Mouse (Mus musculus): ENCODE results near the gene Mfsd12.

The Mfsd12 gene

DNA sequence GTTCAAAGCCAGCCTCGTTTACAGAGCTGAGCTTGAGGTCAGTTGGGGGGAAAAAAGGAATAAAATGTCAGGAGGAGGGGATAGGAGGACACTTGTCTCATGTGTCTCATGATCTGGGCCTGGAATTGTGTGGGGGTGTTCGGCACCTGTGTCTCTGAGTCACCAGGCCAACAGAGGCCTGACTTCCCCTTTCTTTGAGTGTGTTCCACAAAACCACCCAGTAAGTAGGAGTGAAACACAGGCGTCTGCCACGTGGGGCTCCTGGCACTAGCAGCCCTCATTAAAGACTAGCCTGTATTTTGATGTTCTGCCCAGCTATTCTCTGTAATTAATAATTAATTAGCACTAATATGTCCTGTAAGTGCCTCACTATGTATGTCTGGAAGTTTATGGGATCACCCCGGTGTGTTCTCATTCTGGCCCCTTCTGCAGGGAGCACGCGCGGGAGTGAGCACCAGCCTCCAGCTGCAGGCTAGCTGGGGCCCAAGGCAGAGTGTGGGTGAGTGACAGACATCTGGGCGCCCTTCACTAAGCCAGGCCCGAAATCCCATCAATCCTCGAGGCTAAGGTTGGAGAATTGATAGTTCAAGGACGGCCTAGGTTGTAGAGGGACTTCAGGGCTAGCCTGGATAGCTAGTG is 820 bp upstream of the Mfsd12 start:
- no peak for DNase-seq (ENCODE audit: low spot score)

DNA sequence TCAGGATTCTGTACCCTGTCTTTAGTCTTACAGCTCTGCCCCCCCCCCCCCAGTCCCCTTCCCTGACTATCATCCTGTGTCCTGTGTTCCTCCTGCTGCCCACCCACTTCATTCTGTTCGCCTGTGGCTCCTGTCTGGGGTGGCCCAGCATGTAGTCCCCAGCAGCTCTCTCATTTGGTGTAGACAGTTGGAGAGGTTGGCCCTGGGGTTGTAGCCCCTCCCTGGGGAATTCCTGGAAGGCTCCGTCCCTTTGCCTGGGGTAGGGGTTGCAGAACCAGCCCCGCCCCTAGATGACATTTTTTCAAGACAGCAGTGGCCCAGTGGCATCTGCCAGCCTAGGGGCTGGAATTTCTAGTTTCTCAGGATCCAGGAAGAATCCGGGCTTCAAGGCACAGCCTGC is 918 bp downstream of the Mfsd12 start:
- no peak for DNase-seq (ENCODE audit: low spot score)

DNA sequence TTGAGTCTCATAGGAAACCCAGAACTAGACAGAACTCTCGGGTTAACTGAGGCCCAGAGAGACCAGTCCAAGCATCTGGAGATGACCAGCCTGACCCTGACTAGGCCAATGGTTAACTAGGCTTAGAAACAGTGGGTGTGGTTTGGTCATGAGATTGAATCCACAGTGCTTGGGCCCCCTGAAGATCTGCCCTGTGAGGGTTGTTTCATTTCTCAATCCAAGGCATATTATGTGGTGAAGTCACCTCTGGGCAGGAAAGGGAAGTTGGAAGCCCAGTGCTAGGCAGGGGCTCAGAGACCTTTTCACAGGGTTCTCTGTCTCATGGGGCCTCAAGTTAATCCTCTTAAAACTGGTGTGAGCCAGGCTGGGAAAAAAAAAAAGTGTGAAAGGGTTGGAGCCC is 1.6 kb downstream of the Mfsd12 start:
- DNase-seq (ENCODE audit: low spot score), result no peak

DNA sequence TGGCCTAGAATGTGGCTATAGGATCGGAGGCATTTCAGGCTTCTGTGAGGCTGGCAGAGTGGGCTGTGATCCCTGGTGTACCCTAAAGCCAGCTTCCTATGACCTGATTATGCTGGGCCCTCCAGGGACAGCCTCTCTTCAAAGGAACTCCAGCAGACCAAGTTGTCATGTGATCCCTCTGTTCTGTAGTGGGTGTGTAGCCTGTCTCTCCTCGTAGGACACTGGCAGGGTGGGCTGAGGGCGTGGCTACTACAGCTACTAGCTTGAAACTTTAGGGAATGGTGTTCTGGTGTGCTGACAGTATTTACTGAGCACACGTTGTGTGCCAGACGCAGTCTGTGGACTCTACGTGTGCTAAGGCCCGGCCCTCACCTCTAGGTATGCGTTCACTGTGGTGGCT is 3.4 kb downstream of the Mfsd12 start:
- no peak for DNase-seq (ENCODE audit: low spot score)

DNA sequence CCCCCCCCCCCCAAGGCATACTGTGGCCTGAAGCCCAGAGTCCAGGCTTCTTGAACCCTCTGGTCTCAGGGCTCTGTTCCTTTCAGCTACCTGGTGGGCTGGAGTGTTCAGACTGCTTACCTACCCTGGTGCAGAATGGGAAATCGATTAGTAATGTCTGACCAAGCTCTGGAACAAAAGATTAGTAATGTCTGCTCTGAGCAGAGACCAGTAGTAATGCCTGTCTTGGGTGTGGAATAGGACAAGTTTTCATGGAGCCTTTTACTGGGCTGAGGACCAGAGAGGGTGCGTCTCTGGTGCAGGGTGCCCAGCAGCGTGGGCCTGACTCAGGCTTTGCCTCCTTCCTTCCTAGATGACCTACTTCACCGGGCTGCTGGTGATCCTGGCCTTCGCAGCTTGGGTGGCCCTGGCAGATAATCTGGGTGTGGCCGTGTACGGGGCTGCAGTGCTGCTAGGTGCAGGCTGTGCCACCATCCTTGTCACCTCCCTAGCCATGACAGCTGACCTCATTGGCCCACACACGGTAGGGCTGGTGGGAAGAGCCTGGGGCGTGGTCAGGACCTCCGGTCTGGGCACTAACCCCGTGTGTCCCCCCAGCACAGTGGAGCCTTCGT is 5.2 kb downstream of the Mfsd12 start:
- DNase-seq (ENCODE audit: low spot score), result no peak

DNA sequence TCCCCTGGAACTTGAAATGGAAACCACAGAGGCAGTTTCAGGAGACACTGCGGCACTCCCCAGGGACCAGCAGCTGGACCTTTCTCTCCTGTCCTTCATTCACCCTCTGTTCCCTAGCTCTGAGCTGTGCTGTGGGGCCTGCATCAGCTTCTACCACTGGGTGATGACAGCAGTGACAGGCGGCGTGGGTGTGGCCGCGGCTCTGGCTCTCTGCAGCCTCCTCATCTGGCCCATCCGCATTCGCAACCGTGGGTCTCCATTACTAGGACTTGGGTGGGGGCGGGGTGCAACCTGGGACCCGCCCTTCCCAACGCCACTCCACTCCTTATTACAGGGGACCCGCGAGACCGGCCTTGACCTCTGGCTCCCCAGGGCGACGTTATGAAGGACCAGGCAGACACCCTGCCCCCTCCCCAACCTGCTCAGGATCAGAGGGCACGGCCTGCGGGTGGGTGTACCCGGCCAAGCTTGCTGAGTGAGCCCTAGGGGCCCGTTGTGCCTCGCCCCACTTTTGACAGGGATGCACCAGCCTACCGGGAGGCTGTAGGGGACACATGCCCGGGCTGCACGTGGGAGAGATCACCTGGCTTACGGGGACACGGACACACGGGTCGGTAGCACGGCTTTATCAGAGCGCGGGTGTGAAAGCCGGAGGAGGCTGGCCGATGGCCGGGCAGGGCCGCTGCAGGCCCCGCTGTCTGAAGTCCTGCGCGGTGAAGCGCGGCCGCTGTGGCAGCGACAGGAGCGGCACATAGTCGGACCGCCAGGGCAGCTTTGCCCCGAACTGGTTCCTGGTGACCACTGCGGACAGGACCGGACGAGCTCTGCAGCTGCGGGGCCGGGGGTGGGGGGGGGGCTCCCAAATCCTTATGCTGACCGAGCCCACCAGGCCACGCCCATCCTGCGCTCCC is 6.4 kb downstream of the Mfsd12 start:
- no peak for DNase-seq (ENCODE audit: low spot score)

DNA sequence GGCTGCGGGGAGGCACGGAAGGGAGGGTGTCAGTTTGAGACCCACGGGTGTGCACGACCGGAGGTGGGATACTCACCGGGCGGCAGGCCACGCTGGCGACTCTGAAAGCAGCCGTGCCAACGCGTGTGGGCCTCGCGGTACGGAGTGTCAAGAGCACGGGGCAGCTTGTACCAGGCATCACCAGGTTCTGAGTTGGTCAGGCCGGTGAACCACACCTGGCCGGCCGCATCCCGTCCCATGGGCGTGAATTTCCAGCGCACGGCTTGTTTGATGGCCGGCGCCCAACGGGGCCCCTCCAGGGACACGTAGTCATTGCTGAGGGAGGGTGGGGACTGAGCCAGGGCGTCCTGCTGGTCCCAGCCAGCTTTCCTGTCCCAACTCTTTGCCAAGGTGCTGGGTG is 7.4 kb downstream of the Mfsd12 start:
- peak; percentile 56 for DNase-seq (ENCODE audit: low spot score)

DNA sequence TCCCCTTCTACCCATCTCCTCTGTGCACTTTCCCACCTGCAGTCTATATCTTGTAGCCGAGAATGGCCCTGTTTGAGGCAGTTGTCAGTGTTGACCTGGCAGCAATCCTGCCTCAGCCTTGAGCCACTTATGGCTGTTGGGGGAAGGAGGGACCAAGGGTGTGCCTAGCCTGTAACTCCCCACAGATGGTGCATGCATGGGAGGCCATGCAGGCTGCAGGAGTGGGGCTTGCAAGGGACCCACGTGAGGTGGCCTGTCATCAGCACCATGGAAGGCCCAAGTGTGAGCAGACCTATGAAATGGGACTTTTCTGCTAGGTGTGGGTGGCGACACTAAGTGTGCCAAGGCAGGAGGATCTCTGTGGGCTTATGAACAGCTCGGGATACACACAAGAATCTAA is 7.8 kb downstream of the Mfsd12 start:
- DNase-seq (ENCODE audit: low spot score), result no peak

DNA sequence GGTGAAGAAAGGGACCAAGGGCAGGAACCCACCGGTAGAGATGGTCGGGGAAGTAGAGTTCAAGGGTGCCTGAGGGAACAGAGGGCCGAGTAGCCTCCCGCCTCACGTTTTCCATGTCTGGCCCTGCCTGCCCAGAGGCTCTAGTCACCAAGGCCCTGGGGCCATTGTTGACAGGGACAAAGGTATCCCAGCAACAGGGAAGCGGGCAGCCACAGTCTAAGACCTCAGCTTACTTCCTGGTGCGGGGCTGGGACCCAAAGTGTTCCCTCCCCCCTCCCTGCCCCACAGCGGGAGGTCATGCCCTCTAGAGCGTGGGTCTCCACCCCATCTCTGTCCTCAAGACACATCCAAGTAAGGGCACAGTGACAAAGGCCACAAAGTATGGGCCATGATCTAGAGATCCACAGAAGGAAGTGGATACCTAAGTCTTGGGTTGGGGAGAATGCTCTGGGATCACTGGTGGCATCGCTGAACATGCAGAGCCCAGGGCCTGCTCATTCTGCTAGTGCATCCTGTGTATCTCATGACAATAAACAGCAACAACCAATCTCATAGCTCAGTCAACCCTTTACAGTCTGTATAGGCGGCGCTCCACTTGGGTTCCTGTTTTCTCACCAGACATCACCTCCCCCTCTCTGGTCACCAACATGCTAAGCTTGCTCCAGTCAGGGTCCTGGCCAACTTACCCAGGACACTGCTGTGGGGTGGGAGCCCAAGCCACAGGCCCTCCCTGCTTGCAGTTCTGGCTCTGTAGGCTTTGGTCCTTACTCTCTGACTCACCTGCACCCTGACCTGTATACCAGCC is 8.6 kb downstream of the Mfsd12 start, which contains the start of gene 4930404N11Rik:
TSS of gene 4930404N11Rik (minus strand) at position 145 of the 805 bp plus-strand sequence.
- no peak for DNase-seq (ENCODE audit: low spot score)

DNA sequence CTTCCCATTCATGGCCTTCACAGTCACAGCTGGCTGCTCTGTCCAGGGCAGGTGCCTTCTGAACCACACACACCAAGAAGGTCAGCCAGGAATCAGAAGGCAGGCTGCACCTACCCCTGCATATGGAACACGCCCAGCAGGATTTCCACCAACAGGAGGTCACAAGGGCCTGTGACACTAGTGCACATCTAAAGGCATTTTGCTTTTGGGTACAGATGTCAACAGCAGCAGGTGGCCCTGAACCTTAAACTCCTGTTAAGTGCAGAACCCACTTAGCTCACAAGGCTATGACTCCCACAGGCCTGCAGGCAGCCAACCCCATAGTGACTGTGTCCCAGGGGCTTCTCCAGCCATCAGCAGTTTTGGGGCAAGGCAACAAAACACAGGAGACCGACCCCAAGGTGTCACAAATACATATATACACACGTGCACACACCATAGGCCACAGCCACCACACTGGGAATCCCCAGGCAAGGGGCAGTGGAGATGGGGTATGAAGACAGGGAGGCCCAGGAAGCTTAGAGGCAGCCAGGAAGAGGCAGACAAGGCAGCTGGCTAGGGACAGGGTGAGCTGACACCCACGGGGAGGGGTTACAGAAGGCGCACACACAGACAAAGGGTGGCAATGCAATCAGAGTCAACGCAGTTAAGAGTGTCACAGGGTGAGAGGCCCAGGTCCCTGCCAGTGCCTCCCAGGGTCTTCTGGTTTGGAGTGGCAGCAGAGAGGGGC is 9.4 kb downstream of the Mfsd12 start:
- DNase-seq (ENCODE audit: low spot score), result no peak

DNA sequence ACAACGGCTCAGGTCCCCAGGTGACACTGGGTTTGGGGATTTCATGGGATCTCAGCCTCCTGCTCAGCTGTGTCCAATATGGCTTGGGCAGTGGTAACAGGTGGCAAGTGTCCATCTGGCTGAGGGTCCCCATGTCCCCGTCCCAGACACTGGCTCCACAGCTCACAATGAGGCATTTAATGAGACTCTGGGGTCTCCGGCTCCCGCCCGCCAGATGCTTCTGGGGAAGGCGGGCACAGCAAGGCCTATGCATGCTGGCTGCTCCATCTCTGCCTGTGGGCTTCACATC is 9.9 kb downstream of the Mfsd12 start:
- DNase-seq (ENCODE audit: low spot score), result no peak

DNA sequence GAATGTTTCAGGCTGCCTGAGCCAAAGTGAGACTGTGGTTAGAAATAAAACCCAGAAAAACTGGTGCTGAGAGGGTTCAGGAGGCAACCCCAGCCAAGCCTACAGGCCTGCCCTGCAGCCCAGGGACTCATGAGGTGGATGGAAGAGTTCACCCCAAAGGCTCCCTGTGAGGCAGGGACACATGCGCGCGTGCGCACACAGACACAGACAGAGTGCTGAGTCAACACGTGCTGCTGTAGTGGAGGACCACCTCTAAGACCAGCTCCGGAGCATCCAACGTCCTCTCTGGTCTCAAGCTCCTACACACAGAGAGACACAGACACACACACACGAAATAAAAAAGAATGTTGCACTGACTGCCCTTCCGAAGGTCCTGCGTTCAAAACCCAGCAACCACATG is 18.0 kb downstream of the Mfsd12 start:
- no peak for DNase-seq (ENCODE audit: low spot score)

DNA sequence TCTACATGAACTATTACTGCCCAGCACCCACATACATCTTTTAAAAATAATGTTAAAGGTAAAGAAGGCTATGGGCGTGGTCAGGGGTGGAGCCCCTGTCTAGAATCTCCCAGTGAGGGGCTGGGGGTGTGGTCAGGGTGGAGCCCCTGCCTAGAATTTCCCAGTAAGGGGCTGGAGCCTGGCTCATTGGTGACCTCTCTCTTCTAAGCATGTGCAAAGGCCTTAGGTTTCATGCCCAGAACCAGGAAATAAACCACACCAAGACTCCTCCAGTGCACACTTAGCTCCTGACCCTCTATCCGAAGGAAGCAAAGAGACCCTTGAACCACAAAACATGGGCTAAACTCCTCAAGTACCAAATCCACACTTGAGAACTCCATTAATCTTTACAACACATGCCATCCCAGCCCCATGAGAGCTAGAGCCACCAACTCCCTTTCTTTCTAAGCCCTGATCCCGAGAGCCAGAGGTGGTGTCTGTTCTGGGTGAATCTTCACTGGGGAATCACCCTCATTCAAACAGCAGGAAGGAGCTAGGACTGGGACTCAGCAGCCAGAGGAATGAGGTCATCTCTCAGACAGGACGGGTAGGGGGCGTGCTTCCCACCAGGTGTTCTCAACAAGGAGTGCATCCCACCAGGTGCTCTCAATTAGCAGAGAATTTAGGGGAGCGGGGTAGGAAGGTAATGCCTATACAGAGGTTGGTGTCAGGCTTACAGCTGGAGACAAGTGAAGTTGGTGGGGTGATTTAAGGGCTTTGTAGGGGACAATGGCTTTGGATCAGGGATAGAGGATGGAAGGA is 19.5 kb downstream of the Mfsd12 start:
- DNase-seq (ENCODE audit: low spot score), result no peak

DNA sequence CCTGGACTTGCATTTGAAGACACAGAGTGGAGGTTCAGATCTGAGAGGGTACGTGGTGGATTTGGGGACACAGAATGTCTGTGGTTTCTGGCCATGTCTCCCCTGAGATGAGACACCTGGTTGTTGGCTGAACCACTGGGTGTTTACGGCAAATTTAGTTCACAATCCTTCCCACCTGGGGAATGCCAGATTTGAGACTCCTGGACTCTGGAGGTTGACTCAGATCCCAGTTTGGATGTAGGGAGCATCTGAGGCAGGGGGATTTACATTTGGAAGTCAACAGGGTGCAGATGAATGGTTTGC is 20.0 kb downstream of the Mfsd12 start:
- no peak for DNase-seq (ENCODE audit: low spot score)

DNA sequence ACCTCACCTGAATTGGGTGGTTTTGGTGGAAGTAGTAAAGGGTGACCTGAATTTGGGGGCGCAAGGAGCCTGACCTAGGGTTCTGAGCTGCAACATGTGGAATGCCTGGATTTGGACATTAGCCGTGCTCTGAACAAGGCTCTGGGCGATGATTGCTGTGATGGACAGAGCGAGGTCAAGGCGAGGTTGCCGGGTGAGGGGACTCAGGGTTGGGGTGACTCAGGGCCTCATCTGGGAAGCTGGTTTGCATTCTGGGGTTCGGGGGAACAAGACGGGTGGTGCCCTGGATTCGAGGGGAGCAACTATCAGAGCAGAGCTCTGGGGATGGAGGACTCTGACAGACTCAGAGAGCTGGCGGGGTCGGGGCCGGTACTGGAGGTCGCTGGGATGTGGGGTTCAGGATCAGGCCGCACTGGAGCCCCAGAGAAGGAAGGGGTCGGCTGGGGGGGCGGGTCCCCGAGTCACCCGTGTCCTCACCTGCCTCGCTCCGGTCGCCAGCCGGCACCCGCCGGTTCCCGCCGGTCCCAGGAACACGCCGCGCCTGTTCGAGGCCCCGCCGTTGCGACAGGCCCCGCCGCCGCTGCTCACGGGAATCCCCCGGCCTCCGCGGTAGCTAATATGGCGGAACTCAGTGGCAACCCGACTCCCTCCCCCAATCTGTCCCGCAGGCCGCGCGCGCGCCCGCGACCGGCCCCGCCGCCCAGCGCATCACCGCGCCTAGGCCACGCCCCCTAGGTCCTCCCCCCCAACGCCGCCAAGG is 20.7 kb downstream of the Mfsd12 start, which contains the start of gene Fzr1:
TSS of gene Fzr1 (minus strand) at position 724 of the 760 bp plus-strand sequence.
- DNase-seq (ENCODE audit: low spot score), result no peak

DNA sequence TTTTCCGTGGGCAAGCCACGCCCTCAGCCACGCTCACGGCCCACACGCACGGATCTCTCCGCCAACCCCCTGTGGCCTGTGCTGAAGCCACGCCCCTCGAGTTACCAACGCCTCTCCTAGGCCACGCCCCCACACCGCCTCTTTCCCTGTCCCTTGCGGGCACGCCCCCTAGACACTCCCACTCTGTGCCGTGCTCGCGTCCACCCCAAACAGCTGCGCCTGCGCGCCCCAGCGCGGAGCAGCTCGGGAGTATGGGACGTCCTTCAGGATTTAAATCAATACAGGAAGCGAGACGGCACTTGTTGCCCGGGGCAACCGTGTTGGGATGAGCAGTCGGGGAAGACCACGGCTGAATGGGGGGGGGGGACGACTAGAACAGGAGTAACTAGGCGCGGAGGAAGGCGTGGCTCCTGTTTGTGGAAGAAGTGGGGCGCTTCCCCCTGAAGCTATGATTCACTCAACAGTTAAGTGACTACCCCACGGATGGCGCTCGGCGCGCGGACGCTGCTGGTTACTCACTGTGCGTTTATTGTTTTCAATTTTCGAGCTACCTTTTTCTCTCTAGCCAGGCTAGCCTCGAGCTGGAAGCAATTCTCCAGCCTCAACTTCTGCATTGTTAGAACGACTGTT is 21.4 kb downstream of the Mfsd12 start:
- peak; percentile 100 for DNase-seq (ENCODE audit: low spot score)

DNA sequence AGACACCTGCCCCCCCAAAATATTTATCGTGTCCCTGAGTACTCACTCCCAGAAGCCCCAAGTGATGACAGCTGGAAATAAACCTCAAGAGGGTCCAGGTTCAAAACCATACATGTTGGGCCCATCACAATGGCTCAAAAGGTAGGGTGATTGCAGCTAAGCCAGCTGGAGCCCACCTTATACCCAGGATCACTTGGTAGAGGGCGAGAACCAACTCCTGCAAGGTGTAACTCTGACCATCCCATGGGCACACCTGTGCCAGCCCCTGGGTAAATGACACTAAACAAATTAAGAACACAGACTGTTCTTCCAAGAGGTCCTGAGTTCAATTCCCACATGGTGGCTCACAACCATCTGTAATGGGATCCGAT is 21.9 kb downstream of the Mfsd12 start:
- DNase-seq (ENCODE audit: low spot score), result no peak

DNA sequence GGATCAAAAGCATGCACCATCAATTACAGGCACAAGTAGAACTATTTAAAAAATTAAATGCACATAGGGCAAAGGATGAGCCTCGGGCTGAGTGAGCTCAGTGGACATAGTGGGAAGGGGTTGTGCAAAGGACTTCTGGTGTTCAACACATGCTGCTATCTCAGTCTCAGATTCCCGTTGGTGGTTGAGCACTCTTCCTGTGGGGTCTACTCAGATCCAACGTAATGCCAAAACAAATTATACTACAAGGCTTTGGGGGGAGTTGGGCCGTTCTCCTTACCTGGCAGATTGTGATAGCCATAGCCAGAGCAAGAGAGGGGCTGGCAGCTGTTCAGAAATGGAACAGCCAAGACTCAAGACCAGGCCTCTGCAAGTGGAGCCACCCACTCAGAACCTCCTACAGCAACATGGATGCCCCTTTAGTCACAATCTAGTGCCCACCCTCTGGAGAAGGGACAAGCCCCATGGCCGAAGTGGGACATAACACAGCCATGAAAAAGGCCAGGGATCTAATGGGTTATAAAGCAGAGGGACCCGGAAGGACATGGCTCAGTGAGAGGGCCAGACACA is 22.6 kb downstream of the Mfsd12 start:
- no peak for DNase-seq (ENCODE audit: low spot score)

DNA sequence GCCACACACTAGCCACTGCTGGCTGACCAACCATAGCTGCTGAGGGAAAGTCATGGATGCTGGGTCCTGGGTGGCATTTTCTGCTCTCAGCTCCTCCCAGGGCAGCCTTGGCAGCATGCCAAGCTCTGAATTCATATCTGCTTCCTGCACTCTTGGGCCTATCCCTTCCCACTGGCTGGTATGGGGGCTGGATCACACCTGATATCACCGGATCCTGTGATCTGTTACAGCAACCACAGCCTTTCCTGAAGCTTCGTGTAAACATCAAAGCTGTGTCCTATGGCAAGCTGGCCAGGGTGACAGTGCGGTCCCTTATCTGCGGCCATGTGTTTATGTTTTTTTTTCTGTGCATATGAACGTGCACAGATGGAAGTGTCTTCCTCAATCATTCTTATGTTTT is 24.7 kb downstream of the Mfsd12 start:
- no peak for DNase-seq (ENCODE audit: low spot score)
